Mouse (Mus musculus) midbrain, embryonic 14.5 days (tissue): Measurements from ENCODE around the gene Gpr68. TPM values are rescaled to one million over a fixed set of nuclear protein-coding genes. Genes with fewer than 3 reads are reported as not detected.

Experiments used
- ATAC-seq: fragments of 200-750 bp; cut with Nextera tagmentation; 2 replicates; pipeline ENCODE4 v1.8.0; 2017; ENCODE audit warnings: moderate number of reproducible peaks, moderate library complexity; ENCODE audit not compliant: low FRiP score, low TSS enrichment
- DNase-seq: peaks from one replicate; pipeline ENCODE4 v3.0.0-alpha.2; 2015
- H3K27ac ChIP-seq: fragments of 300-500 bp; sonication (generic); replicated peaks from 2 replicates; pipeline ENCODE4 v1.5.1; 2014; ENCODE audit warnings: mild to moderate bottlenecking, low read depth, low read length, moderate library complexity
- H3K27me3 ChIP-seq: fragments of 300-500 bp; sonication (generic); 2 replicates; pipeline ENCODE4 v1.6.1; 2014; ENCODE audit warnings: low read length, control low read depth, mixed read lengths; ENCODE audit not compliant: control insufficient read depth, insufficient read depth
- H3K36me3 ChIP-seq: fragments of 300-500 bp; sonication (generic); 2 replicates; pipeline ENCODE4 v1.6.1; 2014; ENCODE audit warnings: low read length, control low read depth; ENCODE audit not compliant: control insufficient read depth, insufficient read depth
- H3K4me1 ChIP-seq: fragments of 300-500 bp; sonication (generic); 2 replicates; pipeline ENCODE4 v1.6.1; 2014; ENCODE audit warnings: mild to moderate bottlenecking, antibody characterized with exemption, low read length, control low read depth; ENCODE audit not compliant: control insufficient read depth, insufficient read depth
- H3K4me2 ChIP-seq: fragments of 300-500 bp; sonication (generic); 2 replicates; pipeline ENCODE4 v1.6.1; 2014; ENCODE audit warnings: mild to moderate bottlenecking, low read length, moderate library complexity
- H3K4me3 ChIP-seq: fragments of 300-500 bp; sonication (generic); replicated peaks from 2 replicates; pipeline ENCODE4 v1.5.1; 2014; ENCODE audit warnings: low read depth, low read length
- H3K9ac ChIP-seq: fragments of 300-500 bp; sonication (generic); replicated peaks from 2 replicates; pipeline ENCODE4 v1.6.1; 2014; ENCODE audit warnings: mild to moderate bottlenecking, low read length, moderate library complexity
- H3K9me3 ChIP-seq: fragments of 300-500 bp; sonication (generic); 2 replicates; pipeline ENCODE4 v1.6.1; 2016; ENCODE audit warnings: low read length, control low read depth, mixed read lengths; ENCODE audit not compliant: control insufficient read depth
- WGBS: fragments of 180-500 bp; shearing (Covaris S2); extraction: QIAGEN DNeasy Blood & Tissue Kit; methylation state at CpG from one replicate; pipeline ENCODE4 v1.1.7; 2014; 5-methylcytosine and 5-hydroxymethylcytosine counted together
- polyA plus RNA-seq: library from polyadenylated mRNA; unstranded; fragments of >200 nt; fragmentation: Nextera tagmentation; extraction: Ambion mirVana; gene quantifications from 2 replicates; pipeline ENCODE4 v1.2.1, GENCODE M21; 2014

Gene Gpr68
- polyA plus RNA-seq = 2.1 and 2.8 TPM in 2 replicates

DNA sequence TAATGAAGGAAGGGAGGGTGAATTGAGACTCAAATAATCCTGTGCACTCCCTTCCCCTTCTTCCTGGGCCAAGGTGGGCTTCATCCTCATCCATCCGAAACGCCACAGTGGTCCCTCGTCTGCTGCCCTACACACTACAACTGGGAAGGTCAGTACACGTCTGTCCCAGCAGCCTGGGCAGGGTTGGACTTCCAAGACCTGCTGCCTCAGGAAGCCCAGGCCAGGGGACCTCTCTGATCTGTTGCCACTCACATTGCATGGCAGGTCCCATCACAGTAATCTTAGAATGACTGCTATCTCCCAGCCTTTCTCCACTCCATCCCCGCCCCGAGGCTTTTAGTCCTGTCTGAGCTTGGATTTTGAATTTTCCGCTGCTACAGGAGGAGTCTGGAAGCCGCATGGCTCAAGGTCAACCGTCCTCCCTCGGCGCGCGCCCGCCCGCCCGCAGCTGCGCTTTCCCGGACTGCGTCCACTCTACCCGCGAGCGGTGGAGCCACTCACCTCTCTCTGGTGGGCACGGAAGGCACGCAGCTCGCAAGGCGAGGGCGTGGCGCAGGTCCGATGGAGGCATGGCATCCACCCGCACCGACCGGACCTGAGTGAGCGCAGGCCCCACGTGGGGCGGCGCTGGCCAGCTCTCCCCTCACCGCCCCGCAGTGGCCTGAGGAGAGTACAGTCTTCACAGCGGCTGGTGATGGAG lies at the start of gene Gpr68:
Gene Gpr68, minus strand, starts transcription at position 601 of the 700 bp plus-strand sequence.
- ATAC-seq (peak; percentile 65), DNase-seq (peak; percentile 68)
- H3K4me3 ChIP-seq = peak within 1 kb of the TSS; percentile 49
- H3K27ac ChIP-seq = no peak within 1 kb of the TSS
- 0 out of 2 replicates have a peak, but pooled peaks cover 3% of the 10 kb centered on the region for H3K27me3 ChIP-seq
- H3K4me2 ChIP-seq = peak within 1 kb of the TSS; percentile 94
- H3K9me3 ChIP-seq = no peaks in the 10 kb centered on the region
- H3K4me1 ChIP-seq = peaks cover 8% of the 10 kb centered on the region
- H3K36me3 ChIP-seq = peaks cover 13% of the 10 kb centered on the region
- H3K9ac ChIP-seq = peak within 1 kb of the TSS; percentile 63
- 3% methylated on average over 39 of the region's 39 CpGs for WGBS

- Histone ChIP-seq H3K9me3 (no peaks in the 10 kb centered on the region), H3K4me3 (no peak overlapping the region), H3K9ac (no peak overlapping the region), H3K4me2 (no peak overlapping the region), H3K27me3 (no peaks in the 10 kb centered on the region), H3K36me3 (0 out of 2 replicates have a peak, but pooled peaks cover 3% of the 10 kb centered on the region), H3K4me1 (peaks cover 20% of the 10 kb centered on the region; the same call in 1 of the 2 replicates), H3K27ac (peak overlapping the region; percentile 21)
- 10% methylated on average over 3 of the region's 3 CpGs for WGBS
- DNase-seq (peak; percentile 55), ATAC-seq (no peak)
These were observed 49.3 kb upstream of the Gpr68 start for GRCm38 (mm10) chr12:100957257-100957656.

GRCm38 (mm10) chr12:100956825-100957224 lies 48.8 kb upstream of the Gpr68 start:
- H3K9me3 ChIP-seq = no peaks in the 10 kb centered on the region
- no peak overlapping the region for H3K4me3 ChIP-seq
- 28% methylated on average over 4 of the region's 4 CpGs for WGBS
- H3K4me1 ChIP-seq = peaks cover 20% of the 10 kb centered on the region; the same call in 1 of the 2 replicates
- ATAC-seq (no peak), DNase-seq (no peak)
- peaks cover 3% of the 10 kb centered on the region; the same call in 1 of the 2 replicates for H3K36me3 ChIP-seq
- H3K27ac ChIP-seq = peak overlapping the region; percentile 21
- no peak overlapping the region for H3K9ac ChIP-seq
- H3K4me2 ChIP-seq = no peak overlapping the region
- H3K27me3 ChIP-seq = no peaks in the 10 kb centered on the region

DNA sequence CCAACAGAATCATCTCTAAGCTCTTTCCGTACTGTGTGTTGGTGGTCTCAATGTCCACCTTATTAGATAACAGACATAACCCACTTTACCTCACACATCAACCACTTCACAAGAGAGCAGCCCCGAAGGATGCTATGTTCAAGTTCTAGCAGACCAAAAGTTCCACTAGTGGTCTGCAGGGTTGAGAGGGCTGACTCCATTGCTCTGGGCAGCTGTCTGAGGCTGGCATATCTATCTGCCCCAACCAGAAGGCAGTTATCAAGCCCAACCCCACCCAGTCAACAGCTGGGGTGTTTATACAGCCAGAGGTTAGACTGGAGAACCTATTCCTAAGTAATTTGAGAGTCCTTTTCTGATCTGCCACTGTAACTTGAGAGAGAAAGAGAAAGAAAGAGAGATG lies 48.0 kb upstream of the Gpr68 start:
- no peak overlapping the region for H3K27ac ChIP-seq
- no peaks in the 10 kb centered on the region for H3K27me3 ChIP-seq
- 94% methylated on average over 2 of the region's 2 CpGs for WGBS
- no peak overlapping the region for H3K4me3 ChIP-seq
- H3K9ac ChIP-seq = no peak overlapping the region
- DNase-seq (no peak), ATAC-seq (no peak)
- no peaks in the 10 kb centered on the region for H3K9me3 ChIP-seq
- H3K4me2 ChIP-seq = no peak overlapping the region
- peaks cover 20% of the 10 kb centered on the region; the same call in 1 of the 2 replicates for H3K4me1 ChIP-seq
- H3K36me3 ChIP-seq = peaks cover 3% of the 10 kb centered on the region; the same call in 1 of the 2 replicates

DNA sequence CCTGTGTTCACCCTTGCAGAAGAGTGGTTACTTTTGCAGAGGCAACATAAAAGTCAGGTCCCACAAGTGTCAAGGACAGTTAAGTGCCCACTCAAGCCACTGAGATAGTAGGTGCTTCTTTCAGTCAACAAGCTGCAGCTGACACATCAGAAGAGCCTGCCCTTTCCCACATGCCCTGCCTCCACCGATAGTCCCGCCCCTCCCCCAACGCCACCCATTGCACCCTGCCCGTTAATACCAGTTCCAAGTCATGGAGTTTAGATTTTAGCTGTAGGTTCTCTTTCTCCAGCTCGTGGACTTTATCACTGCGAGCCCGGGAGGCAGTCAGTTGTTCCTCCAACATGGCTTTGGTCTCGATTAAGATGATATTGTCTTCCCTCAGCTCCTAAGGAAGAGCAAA lies 45.9 kb upstream of the Gpr68 start:
- Histone ChIP-seq H3K4me1 (peaks cover 20% of the 10 kb centered on the region; the same call in 1 of the 2 replicates), H3K9me3 (no peaks in the 10 kb centered on the region), H3K27ac (no peak overlapping the region), H3K4me3 (no peak overlapping the region), H3K27me3 (no peaks in the 10 kb centered on the region), H3K36me3 (peaks cover 3% of the 10 kb centered on the region; the same call in 1 of the 2 replicates), H3K4me2 (no peak overlapping the region), H3K9ac (no peak overlapping the region)
- 65% methylated on average over 8 of the region's 8 CpGs for WGBS
- DNase-seq = no peak
- ATAC-seq = no peak

GRCm38 (mm10) chr12:100952193-100952931 lies 44.4 kb upstream of the Gpr68 start:
- ATAC-seq = peak; percentile 82
- WGBS = 34% methylated on average over 9 of the region's 9 CpGs
- H3K4me3 ChIP-seq = no peak overlapping the region
- peak; percentile 92 for DNase-seq
- no peaks in the 10 kb centered on the region for H3K9me3 ChIP-seq
- peaks cover 14% of the 10 kb centered on the region; the same call in 1 of the 2 replicates for H3K4me1 ChIP-seq
- H3K27ac ChIP-seq = peak overlapping the region; percentile 42
- no peak overlapping the region for H3K9ac ChIP-seq
- H3K27me3 ChIP-seq = no peaks in the 10 kb centered on the region
- no peak overlapping the region for H3K4me2 ChIP-seq
- peaks cover 18% of the 10 kb centered on the region for H3K36me3 ChIP-seq

- peaks cover 50% of the 10 kb centered on the region for H3K36me3 ChIP-seq
These were observed 41.1 kb upstream of the Gpr68 start for GRCm38 (mm10) chr12:100949146-100949545.

DNA sequence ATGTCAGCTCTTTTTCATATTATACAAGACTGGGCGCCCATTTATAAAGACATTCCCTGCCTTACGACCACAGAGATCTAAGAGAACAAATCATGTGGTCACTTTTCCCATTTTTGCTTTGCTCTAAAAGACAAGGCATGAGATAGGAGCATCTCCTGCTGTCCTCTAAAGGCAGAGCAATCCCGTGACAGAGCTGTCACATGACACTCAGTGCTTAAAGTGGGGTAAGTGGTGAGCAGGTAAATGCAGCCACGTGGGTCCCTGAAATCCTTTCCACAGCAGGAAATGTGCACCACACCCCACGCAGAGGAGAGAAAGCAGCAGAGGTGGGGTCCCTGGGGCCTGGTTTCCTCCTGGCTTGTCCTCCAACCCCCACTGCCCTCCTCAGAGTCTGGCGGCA lies 40.0 kb upstream of the Gpr68 start:
- 96% methylated on average over 6 of the region's 6 CpGs for WGBS
- Histone ChIP-seq H3K4me3 (no peak overlapping the region), H3K27me3 (no peaks in the 10 kb centered on the region), H3K9me3 (no peaks in the 10 kb centered on the region), H3K36me3 (peaks cover 58% of the 10 kb centered on the region), H3K9ac (no peak overlapping the region), H3K4me1 (0 out of 2 replicates have a peak, but pooled peaks cover 7% of the 10 kb centered on the region), H3K27ac (no peak overlapping the region), H3K4me2 (no peak overlapping the region)
- DNase-seq = no peak
- ATAC-seq = no peak

More at GRCm38 (mm10) chr12:100949146-100949545, 41.1 kb upstream of the Gpr68 start:
- H3K9ac ChIP-seq = no peak overlapping the region
- no peak overlapping the region for H3K4me3 ChIP-seq
- 0 out of 2 replicates have a peak, but pooled peaks cover 9% of the 10 kb centered on the region for H3K4me1 ChIP-seq
- no peak overlapping the region for H3K27ac ChIP-seq
- DNase-seq (no peak), ATAC-seq (no peak)
- WGBS = 93% methylated on average over 5 of the region's 5 CpGs
- H3K9me3 ChIP-seq = no peaks in the 10 kb centered on the region
- no peaks in the 10 kb centered on the region for H3K27me3 ChIP-seq
- H3K4me2 ChIP-seq = no peak overlapping the region
